Mouse (Mus musculus): ENCODE data around the gene Esm1.

DNA sequence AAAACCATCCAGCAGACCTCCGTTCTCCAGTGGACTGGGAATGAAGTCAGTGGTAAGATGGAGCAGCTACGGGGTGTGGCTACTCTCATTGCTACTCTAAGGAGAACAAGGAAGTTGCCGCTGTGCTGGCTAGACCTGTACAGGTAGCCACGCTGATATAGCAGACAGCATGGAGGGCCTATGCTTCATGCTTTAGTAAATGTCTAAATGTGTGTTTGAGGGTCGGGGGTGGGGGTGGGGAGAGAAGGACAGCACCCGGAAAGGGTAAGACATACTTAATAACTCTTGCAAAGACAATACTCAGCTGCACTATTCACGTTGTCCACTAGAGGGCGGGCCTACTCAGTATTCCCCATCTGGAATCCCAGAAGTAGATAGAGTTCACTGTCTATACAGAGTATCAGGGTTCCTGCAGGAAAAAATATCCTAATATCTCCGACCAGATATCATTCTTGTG lies 57.1 kb downstream of the Esm1 start:
- TF ChIP-seq POLR2A (IDR thresholded peaks at IDR 0.05; ENCODE audit: low read depth, low read length), result no peak
- peak; percentile 70; the same call in 1 of the 2 replicates for TF ChIP-seq CTCF (IDR thresholded peaks at IDR 0.05; ENCODE audit: extremely low read depth, insufficient read length, insufficient replicate concordance, low read depth, low read length)

Measured in small intestine, adult 2 months (tissue).